Mouse (Mus musculus) hindbrain, embryonic 16.5 days (tissue): ENCODE results near the gene Tap2. TPM values are rescaled to one million over a fixed set of nuclear protein-coding genes. Genes with fewer than 3 reads are reported as not detected.

Source experiments
- ATAC-seq: fragments of 200-750 bp; cut with Nextera tagmentation; 2 replicates; pipeline ENCODE4 v1.8.0; 2017; ENCODE audit warnings: moderate TSS enrichment, moderate library complexity
- H3K27ac ChIP-seq: fragments of 300-500 bp; sonication (generic); 2 replicates; pipeline ENCODE4 v1.5.1; 2014; ENCODE audit warnings: low read depth, mild to moderate bottlenecking, control low read depth, low read length, moderate library complexity
- H3K27me3 ChIP-seq: fragments of 300-500 bp; sonication (generic); replicated peaks from 2 replicates; pipeline ENCODE4 v1.6.1; 2014; ENCODE audit warnings: low read length; ENCODE audit not compliant: control insufficient read depth, insufficient read depth
- H3K36me3 ChIP-seq: fragments of 300-500 bp; sonication (generic); 2 replicates; pipeline ENCODE4 v1.6.1; 2014; ENCODE audit warnings: mild to moderate bottlenecking, low read length, moderate library complexity, mixed read lengths; ENCODE audit not compliant: control insufficient read depth, insufficient read depth
- H3K4me1 ChIP-seq: fragments of 300-500 bp; sonication (generic); 2 replicates; pipeline ENCODE4 v1.6.1; 2014; ENCODE audit warnings: low read depth, low read length; ENCODE audit not compliant: control insufficient read depth, insufficient read depth
- H3K4me2 ChIP-seq: fragments of 300-500 bp; sonication (generic); 2 replicates; pipeline ENCODE4 v1.6.1; 2014; ENCODE audit warnings: mild to moderate bottlenecking, low read length, control low read depth, moderate library complexity
- H3K4me3 ChIP-seq: fragments of 300-500 bp; sonication (generic); 2 replicates; pipeline ENCODE4 v1.5.1; 2014; ENCODE audit warnings: mild to moderate bottlenecking, low read length, control low read depth, moderate library complexity
- H3K9ac ChIP-seq: fragments of 300-500 bp; sonication (generic); 2 replicates; pipeline ENCODE4 v1.6.1; 2014; ENCODE audit warnings: low read depth, mild to moderate bottlenecking, control low read depth, low read length, moderate library complexity
- H3K9me3 ChIP-seq: fragments of 300-500 bp; sonication (generic); 2 replicates; pipeline ENCODE4 v1.6.1; 2014; ENCODE audit warnings: mild to moderate bottlenecking, low read length, moderate library complexity; ENCODE audit not compliant: control insufficient read depth
- WGBS: fragments of 180-500 bp; shearing (Covaris S2); extraction: QIAGEN DNeasy Blood & Tissue Kit; methylation state at CpG from one replicate; pipeline ENCODE4 v1.1.7; 2014; 5-methylcytosine and 5-hydroxymethylcytosine counted together
- polyA plus RNA-seq: library from polyadenylated mRNA; unstranded; fragments of >200 nt; fragmentation: Nextera tagmentation; extraction: Ambion mirVana; gene quantifications from 2 replicates; pipeline ENCODE4 v1.2.1, GENCODE M21; 2015

Gene Tap2
- polyA plus RNA-seq, 1 experiment from 2014 or later, result 2.9 TPM

DNA sequence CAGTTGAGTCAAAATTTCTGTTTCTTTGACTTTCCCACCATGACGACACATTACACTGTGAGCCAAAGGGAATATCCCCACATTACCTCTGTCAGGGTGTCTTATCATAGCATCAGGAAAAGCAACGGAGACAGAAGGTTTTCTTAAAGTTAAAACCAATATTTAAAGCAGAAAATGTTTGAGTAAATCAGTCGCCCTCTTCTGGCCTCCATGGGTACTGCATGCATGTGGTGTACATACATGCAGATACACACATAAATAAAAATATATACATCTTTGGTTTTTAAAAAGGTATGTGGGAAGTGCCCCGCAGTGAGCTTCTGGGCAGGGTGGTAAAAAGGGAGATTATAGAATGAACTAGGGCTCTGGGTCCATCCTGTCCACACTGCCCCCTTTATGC, 26.1 kb upstream of the Tap2 start:
- Histone ChIP-seq H3K4me3 (no peak overlapping the region), H3K4me2 (no peak overlapping the region), H3K9ac (no peak overlapping the region), H3K9me3 (no peaks in the 10 kb centered on the region; the same call in none of the 2 replicates), H3K27ac (no peak overlapping the region), H3K36me3 (no peaks in the 10 kb centered on the region), H3K27me3 (no peaks in the 10 kb centered on the region), H3K4me1 (no peaks in the 10 kb centered on the region)
- no peak for ATAC-seq
- WGBS, result 75% methylated on average over 4 of the region's 4 CpGs

- Histone ChIP-seq H3K4me1 (no peaks in the 10 kb centered on the region), H3K4me3 (no peak overlapping the region), H3K9me3 (no peaks in the 10 kb centered on the region; the same call in none of the 2 replicates), H3K4me2 (no peak overlapping the region), H3K36me3 (no peaks in the 10 kb centered on the region), H3K9ac (no peak overlapping the region), H3K27me3 (0 out of 2 replicates have a peak, but pooled peaks cover 2% of the 10 kb centered on the region), H3K27ac (no peak overlapping the region)
- no peak for ATAC-seq
- 70% methylated on average over 6 of the region's 6 CpGs for WGBS
These were observed 24.3 kb upstream of the Tap2 start for GRCm38 (mm10) chr17:34179019-34179418.

- WGBS, result 75% methylated on average over 13 of the region's 13 CpGs
- Histone ChIP-seq H3K4me1 (no peaks in the 10 kb centered on the region), H3K4me2 (no peak overlapping the region), H3K9me3 (no peaks in the 10 kb centered on the region; the same call in none of the 2 replicates), H3K9ac (no peak overlapping the region), H3K4me3 (no peak overlapping the region), H3K27ac (no peak overlapping the region), H3K27me3 (0 out of 2 replicates have a peak, but pooled peaks cover 2% of the 10 kb centered on the region), H3K36me3 (no peaks in the 10 kb centered on the region)
- no peak for ATAC-seq
These were observed 23.1 kb upstream of the Tap2 start for GRCm38 (mm10) chr17:34179913-34180859.

GRCm38 (mm10) chr17:34183564-34184219, 19.6 kb upstream of the Tap2 start:
- WGBS, result 83% methylated on average over 15 of the region's 15 CpGs
- Histone ChIP-seq H3K4me3 (no peak overlapping the region), H3K27ac (no peak overlapping the region), H3K9me3 (no peaks in the 10 kb centered on the region), H3K27me3 (peaks cover 20% of the 10 kb centered on the region), H3K4me1 (peaks cover 12% of the 10 kb centered on the region), H3K4me2 (no peak overlapping the region), H3K9ac (no peak overlapping the region), H3K36me3 (no peaks in the 10 kb centered on the region)
- no peak for ATAC-seq

GRCm38 (mm10) chr17:34185526-34185925, 17.8 kb upstream of the Tap2 start:
- H3K4me2 ChIP-seq, result no peak overlapping the region
- no peak overlapping the region for H3K4me3 ChIP-seq
- peaks cover 12% of the 10 kb centered on the region for H3K4me1 ChIP-seq
- H3K9me3 ChIP-seq, result no peaks in the 10 kb centered on the region
- WGBS, result 92% methylated on average over 9 of the region's 9 CpGs
- no peak overlapping the region for H3K27ac ChIP-seq
- H3K27me3 ChIP-seq, result peaks cover 33% of the 10 kb centered on the region
- ATAC-seq, result no peak
- H3K9ac ChIP-seq, result no peak overlapping the region
- no peaks in the 10 kb centered on the region for H3K36me3 ChIP-seq

- Histone ChIP-seq H3K4me2 (peak overlapping the region; percentile 94), H3K4me1 (peaks cover 12% of the 10 kb centered on the region), H3K27me3 (peaks cover 38% of the 10 kb centered on the region), H3K4me3 (peak overlapping the region; percentile 54), H3K36me3 (no peaks in the 10 kb centered on the region), H3K9ac (peak overlapping the region; percentile 68), H3K27ac (no peak overlapping the region), H3K9me3 (no peaks in the 10 kb centered on the region)
- WGBS, result 3% methylated on average over 14 of the region's 14 CpGs
- peak; percentile 71 for ATAC-seq
These were observed 16.5 kb upstream of the Tap2 start for GRCm38 (mm10) chr17:34186885-34187260.

- Histone ChIP-seq H3K4me3 (peak within 1 kb of the TSS; percentile 54), H3K36me3 (no peaks in the 10 kb centered on the region), H3K4me2 (peak within 1 kb of the TSS; percentile 94), H3K4me1 (peaks cover 12% of the 10 kb centered on the region), H3K9ac (peak within 1 kb of the TSS; percentile 68), H3K9me3 (no peaks in the 10 kb centered on the region), H3K27ac (peak within 1 kb of the TSS; percentile 39; the same call in 1 of the 2 replicates), H3K27me3 (peaks cover 38% of the 10 kb centered on the region)
- ATAC-seq, result peak; percentile 97
- under 1% methylated on average over 46 of the region's 46 CpGs for WGBS
These were observed 15.9 kb upstream of the Tap2 start, which contains the start of the genes Tap1 and Psmb9 for GRCm38 (mm10) chr17:34187261-34187916. TSS of gene Tap1 (plus strand) at chr17:34187553. TSS of gene Psmb9 (minus strand) at chr17:34187764.

DNA sequence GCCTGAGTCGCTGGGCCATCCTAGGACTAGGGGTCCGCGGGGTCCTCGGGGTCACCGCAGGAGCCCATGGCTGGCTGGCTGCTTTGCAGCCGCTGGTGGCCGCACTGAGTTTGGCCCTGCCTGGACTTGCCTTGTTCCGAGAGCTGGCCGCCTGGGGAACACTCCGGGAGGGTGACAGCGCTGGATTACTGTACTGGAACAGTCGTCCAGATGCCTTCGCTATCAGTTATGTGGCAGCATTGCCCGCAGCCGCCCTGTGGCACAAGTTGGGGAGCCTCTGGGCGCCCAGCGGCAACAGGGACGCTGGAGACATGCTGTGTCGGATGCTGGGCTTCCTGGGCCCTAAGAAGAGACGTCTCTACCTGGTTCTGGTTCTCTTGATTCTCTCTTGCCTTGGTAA, 15.3 kb upstream of the Tap2 start:
- H3K27me3 ChIP-seq, result peaks cover 43% of the 10 kb centered on the region
- ATAC-seq, result no peak
- WGBS, result 3% methylated on average over 20 of the region's 20 CpGs

More for the DNA sequence above, 15.3 kb upstream of the Tap2 start:
- peak overlapping the region; percentile 68 for H3K9ac ChIP-seq
- no peak overlapping the region for H3K27ac ChIP-seq
- H3K4me1 ChIP-seq, result peaks cover 12% of the 10 kb centered on the region
- H3K4me3 ChIP-seq, result peak overlapping the region; percentile 54
- no peaks in the 10 kb centered on the region for H3K36me3 ChIP-seq
- H3K9me3 ChIP-seq, result no peaks in the 10 kb centered on the region
- peak overlapping the region; percentile 94 for H3K4me2 ChIP-seq
